Mouse (Mus musculus) kidney, embryonic 14.5 days (tissue): ENCODE measurements around the gene Sephs2. TPM values are rescaled to one million over a fixed set of nuclear protein-coding genes. Genes with fewer than 3 reads are reported as not detected.

ENCODE experiments used
- polyA plus RNA-seq: library from polyadenylated mRNA; unstranded; fragments of >200 nt; fragmentation: Nextera tagmentation; extraction: Ambion mirVana; gene quantifications from 2 replicates; pipeline ENCODE4 v1.2.1, GENCODE M21; 2014

Sephs2 gene
- polyA plus RNA-seq, 1 experiment from 2014 or later = 132 TPM

Other genes with a start within 250 kb of the Sephs2 start
- gene Maz, start 247.0 kb downstream of the Sephs2 start, polyA plus RNA-seq = 73.1 and 77.6 TPM in 2 replicates
- gene Kif22, start 231.6 kb downstream of the Sephs2 start, polyA plus RNA-seq = 129 and 151 TPM in 2 replicates
- not detected in 2 replicates for gene Zg16, start 186.7 kb downstream of the Sephs2 start, polyA plus RNA-seq
- gene AI467606, start 182.7 kb downstream of the Sephs2 start, polyA plus RNA-seq = 3.5 TPM in 2 replicates
- 8.9 and 13.0 TPM in 2 replicates for gene Qprt, start 151.8 kb downstream of the Sephs2 start, polyA plus RNA-seq
- 0.14 and 0.26 TPM in 2 replicates for gene Spn, start 136.2 kb downstream of the Sephs2 start, polyA plus RNA-seq
- gene Cd2bp2, start 78.0 kb downstream of the Sephs2 start, polyA plus RNA-seq = 41.0 and 57.6 TPM in 2 replicates
- gene Tbc1d10b, start 65.6 kb downstream of the Sephs2 start, polyA plus RNA-seq = 13.5 and 19.7 TPM in 2 replicates
- 10.3 and 11.2 TPM in 2 replicates for gene Mylpf, start 65.2 kb downstream of the Sephs2 start, polyA plus RNA-seq
- gene Zfp553, start 41.0 kb downstream of the Sephs2 start, polyA plus RNA-seq = 23.0 and 26.2 TPM in 2 replicates
- 18.5 and 21.6 TPM in 2 replicates for gene Sept1, start 40.9 kb downstream of the Sephs2 start, polyA plus RNA-seq
- gene Zfp771, start 29.8 kb downstream of the Sephs2 start, polyA plus RNA-seq = 59.3 and 94.9 TPM in 2 replicates
- gene Dctpp1, start 13.3 kb downstream of the Sephs2 start, polyA plus RNA-seq = 252 and 290 TPM in 2 replicates
- gene Itgal, start 22.2 kb upstream of the Sephs2 start, polyA plus RNA-seq = 0.80 and 1.0 TPM in 2 replicates
- 7.0 and 7.6 TPM in 2 replicates for gene Zfp768, start 71.5 kb upstream of the Sephs2 start, polyA plus RNA-seq
- gene Zfp747, start 102.0 kb upstream of the Sephs2 start, polyA plus RNA-seq = 5.7 and 8.4 TPM in 2 replicates
- gene 9130019O22Rik, start 113.1 kb upstream of the Sephs2 start, polyA plus RNA-seq = 2.6 and 7.2 TPM in 2 replicates
- 5.5 and 8.0 TPM in 2 replicates for gene E430018J23Rik, start 119.6 kb upstream of the Sephs2 start, polyA plus RNA-seq
- gene Zfp764, start 132.8 kb upstream of the Sephs2 start, polyA plus RNA-seq = 6.8 and 8.8 TPM in 2 replicates
- 26.8 and 27.6 TPM in 2 replicates for gene Zfp688, start 148.0 kb upstream of the Sephs2 start, polyA plus RNA-seq
- 6.4 and 10.8 TPM in 2 replicates for gene Zfp689, start 175.1 kb upstream of the Sephs2 start, polyA plus RNA-seq
- 40.9 and 48.4 TPM in 2 replicates for gene Prr14, start 185.6 kb upstream of the Sephs2 start, polyA plus RNA-seq
- gene Fbrs, start 205.1 kb upstream of the Sephs2 start, polyA plus RNA-seq = 16.1 and 16.7 TPM in 2 replicates
- 43.0 and 82.3 TPM in 2 replicates for gene Srcap, start 237.9 kb upstream of the Sephs2 start, polyA plus RNA-seq
- gene Gm42715, start 245.5 kb upstream of the Sephs2 start, polyA plus RNA-seq = 25.1 and 25.4 TPM in 2 replicates